Mouse (Mus musculus) thymus, postnatal 10 days (tissue): ENCODE data around the gene Lancl2.

Experiments used
- DNase-seq, 2 experiments: peaks; one replicate each; pipeline ENCODE4 v3.0.0; 2021; ENCODE audit warnings: low spot score in 2 of 2

Gene Lancl2

GRCm38 (mm10) chr6:57767112-57767868 is 65.0 kb downstream of the Lancl2 start:
- no peak for DNase-seq

GRCm38 (mm10) chr6:57768948-57769525 is 66.7 kb downstream of the Lancl2 start:
- no peak for DNase-seq

- DNase-seq: no peak
Observed at GRCm38 (mm10) chr6:57770467-57771190, 68.3 kb downstream of the Lancl2 start.

GRCm38 (mm10) chr6:57773792-57774191 is 71.5 kb downstream of the Lancl2 start:
- DNase-seq: no peak

- no peak for DNase-seq
Observed at GRCm38 (mm10) chr6:57780359-57780758, 78.0 kb downstream of the Lancl2 start.

- no peak for DNase-seq
Observed at GRCm38 (mm10) chr6:57782658-57783057, 80.3 kb downstream of the Lancl2 start.

- DNase-seq: no peak
Observed at GRCm38 (mm10) chr6:57784251-57784650, 81.9 kb downstream of the Lancl2 start.

- DNase-seq: no peak
Observed at GRCm38 (mm10) chr6:57787376-57787775, 85.0 kb downstream of the Lancl2 start.
